Mouse (Mus musculus): ENCODE data around the gene Dcaf5. TPM values are rescaled to one million over a fixed set of nuclear protein-coding genes. Genes with fewer than 3 reads are reported as not detected.

Dcaf5 gene
- polyA plus RNA-seq, 1 experiment from 2014 or later, result 11.9 TPM

DNA sequence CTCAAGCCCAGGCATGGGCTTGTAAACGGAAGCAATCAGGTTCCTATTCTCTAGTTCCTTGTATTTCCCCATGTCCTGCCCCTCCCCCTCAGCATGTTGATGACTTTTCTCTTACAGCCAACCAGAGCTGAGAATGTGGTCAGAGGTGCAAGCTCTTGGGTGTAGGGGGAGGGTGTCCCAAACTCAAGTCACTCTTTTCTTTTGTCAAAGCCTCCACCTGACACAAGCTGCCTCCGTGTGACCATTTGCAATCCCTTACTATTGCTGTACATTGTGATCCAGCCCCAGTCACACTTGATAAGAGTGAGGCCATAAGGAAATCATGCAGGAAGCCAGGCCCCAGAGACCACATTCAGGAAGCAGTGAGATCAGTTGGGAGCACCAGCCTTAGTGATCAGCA lies 104.8 kb downstream of the Dcaf5 start:
- ATAC-seq (ENCODE audit: insufficient read depth, low FRiP score, low read depth), result peak; percentile 15; the same call in 1 of the 2 replicates
- Histone ChIP-seq H3K4me3 (replicated peaks) (no peak overlapping the region), H3K4me1 (peaks cover 10% of the 10 kb centered on the region; the same call in 1 of the 2 replicates), H3K9me3 (no peaks in the 10 kb centered on the region), H3K4me2 (no peak overlapping the region), H3K36me3 (no peaks in the 10 kb centered on the region), H3K27me3 (replicated peaks) (no peaks in the 10 kb centered on the region), H3K27ac (no peak overlapping the region), H3K9ac (no peak overlapping the region)
- 27% methylated on average over 2 of the region's 2 CpGs for WGBS

DNA sequence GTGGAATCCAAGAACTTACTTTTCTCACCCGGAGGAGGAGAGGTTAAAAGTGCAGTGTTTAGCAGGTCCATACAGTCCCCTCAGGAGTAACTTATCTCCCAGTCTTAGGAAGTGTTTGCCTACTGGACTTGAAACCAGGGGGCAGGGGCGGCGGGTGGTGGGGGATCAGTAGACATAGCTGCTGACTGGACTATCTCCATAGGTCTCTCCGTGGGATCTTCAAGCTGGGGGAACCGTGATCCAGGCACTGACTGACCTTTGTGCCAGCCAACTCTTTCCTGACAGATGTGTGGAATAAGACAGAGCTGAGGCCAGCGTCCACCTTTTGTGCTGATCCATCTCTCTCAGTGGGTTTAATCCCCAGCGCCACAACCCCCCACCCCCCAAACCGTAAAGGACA lies 105.6 kb downstream of the Dcaf5 start:
- Histone ChIP-seq H3K4me1 (peaks cover 10% of the 10 kb centered on the region; the same call in 1 of the 2 replicates), H3K4me3 (replicated peaks) (no peak overlapping the region), H3K27ac (no peak overlapping the region), H3K27me3 (replicated peaks) (no peaks in the 10 kb centered on the region), H3K4me2 (no peak overlapping the region), H3K9ac (no peak overlapping the region), H3K9me3 (no peaks in the 10 kb centered on the region), H3K36me3 (no peaks in the 10 kb centered on the region)
- WGBS, result 80% methylated on average over 8 of the region's 8 CpGs
- ATAC-seq (ENCODE audit: insufficient read depth, low FRiP score, low read depth), result no peak

DNA sequence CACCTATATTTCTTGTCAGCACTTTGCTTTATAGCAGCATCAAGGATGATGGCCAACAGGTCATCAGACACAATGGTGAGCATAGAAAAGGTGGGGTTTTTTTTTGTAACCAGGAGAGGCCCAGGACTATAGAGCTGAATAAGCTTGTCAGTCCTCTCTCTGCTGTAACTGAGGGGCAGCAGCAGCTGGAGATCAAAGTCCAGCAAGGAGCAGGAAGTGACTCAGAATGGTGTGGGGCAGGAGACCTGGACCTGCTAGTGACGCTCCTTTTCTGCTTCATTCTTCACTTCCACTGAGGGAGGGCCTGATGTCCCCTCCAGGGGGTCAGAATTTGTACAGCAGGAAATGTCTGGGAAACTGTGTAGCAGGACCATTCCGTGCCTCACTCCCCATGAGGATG lies 106.8 kb downstream of the Dcaf5 start:
- ATAC-seq (ENCODE audit: insufficient read depth, low FRiP score, low read depth), result peak; percentile 71
- Histone ChIP-seq H3K4me3 (replicated peaks) (no peak overlapping the region), H3K27ac (no peak overlapping the region), H3K9me3 (no peaks in the 10 kb centered on the region), H3K27me3 (replicated peaks) (no peaks in the 10 kb centered on the region), H3K4me2 (no peak overlapping the region), H3K36me3 (no peaks in the 10 kb centered on the region), H3K9ac (no peak overlapping the region), H3K4me1 (peaks cover 19% of the 10 kb centered on the region)
- WGBS, result 32% methylated on average over 2 of the region's 2 CpGs

DNA sequence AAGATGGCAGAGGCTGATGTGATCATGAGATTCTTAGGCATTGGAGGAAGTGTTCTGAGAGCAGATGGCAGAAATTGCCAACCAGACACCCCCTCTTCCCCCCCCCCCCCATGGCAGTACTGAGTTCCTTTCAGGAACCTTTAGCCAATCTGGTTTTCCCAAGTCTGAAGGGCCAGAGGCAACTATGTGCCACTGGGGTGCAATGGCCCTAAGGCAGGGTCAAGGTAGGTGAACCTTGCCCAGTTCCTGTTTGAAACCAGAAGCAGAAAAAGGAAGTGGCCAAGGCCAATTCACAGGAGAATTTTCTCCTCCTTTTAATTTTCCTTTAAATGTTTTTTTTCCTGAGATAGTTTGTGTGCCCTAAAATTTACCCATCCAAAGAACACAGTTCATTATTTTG lies 110.4 kb downstream of the Dcaf5 start:
- H3K4me2 ChIP-seq, result no peak overlapping the region
- no peaks in the 10 kb centered on the region for H3K9me3 ChIP-seq
- no peak for ATAC-seq (ENCODE audit: insufficient read depth, low FRiP score, low read depth)
- H3K9ac ChIP-seq, result no peak overlapping the region
- H3K36me3 ChIP-seq, result no peaks in the 10 kb centered on the region
- H3K27ac ChIP-seq, result no peak overlapping the region
- H3K4me3 ChIP-seq (replicated peaks), result no peak overlapping the region
- no peaks in the 10 kb centered on the region for H3K27me3 ChIP-seq (replicated peaks)
- peaks cover 18% of the 10 kb centered on the region for H3K4me1 ChIP-seq

DNA sequence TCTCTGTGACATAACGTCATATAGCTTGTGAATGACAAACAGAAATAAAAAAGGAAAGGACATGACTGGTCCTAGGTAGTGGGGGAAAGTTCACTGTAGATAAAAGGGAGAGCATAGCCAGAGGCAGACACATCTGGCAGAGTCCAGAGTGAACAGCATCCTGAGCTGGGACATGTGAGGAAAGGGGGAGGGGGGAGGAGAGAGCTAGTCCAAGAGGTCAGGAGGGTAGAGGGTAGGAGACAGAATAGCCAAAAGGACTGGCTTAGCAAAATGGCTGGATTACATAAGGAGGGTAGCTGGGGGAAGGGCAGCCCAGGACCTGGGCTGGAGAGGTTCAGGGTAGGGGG lies 111.6 kb downstream of the Dcaf5 start:
- Histone ChIP-seq H3K9ac (no peak overlapping the region), H3K4me1 (peaks cover 14% of the 10 kb centered on the region), H3K27ac (no peak overlapping the region), H3K36me3 (no peaks in the 10 kb centered on the region), H3K27me3 (replicated peaks) (no peaks in the 10 kb centered on the region), H3K9me3 (no peaks in the 10 kb centered on the region), H3K4me3 (replicated peaks) (no peak overlapping the region), H3K4me2 (no peak overlapping the region)
- WGBS, result 65% methylated on average over 1 of the region's 1 CpGs
- ATAC-seq (ENCODE audit: insufficient read depth, low FRiP score, low read depth), result no peak; the same call in 1 of the 2 replicates

DNA sequence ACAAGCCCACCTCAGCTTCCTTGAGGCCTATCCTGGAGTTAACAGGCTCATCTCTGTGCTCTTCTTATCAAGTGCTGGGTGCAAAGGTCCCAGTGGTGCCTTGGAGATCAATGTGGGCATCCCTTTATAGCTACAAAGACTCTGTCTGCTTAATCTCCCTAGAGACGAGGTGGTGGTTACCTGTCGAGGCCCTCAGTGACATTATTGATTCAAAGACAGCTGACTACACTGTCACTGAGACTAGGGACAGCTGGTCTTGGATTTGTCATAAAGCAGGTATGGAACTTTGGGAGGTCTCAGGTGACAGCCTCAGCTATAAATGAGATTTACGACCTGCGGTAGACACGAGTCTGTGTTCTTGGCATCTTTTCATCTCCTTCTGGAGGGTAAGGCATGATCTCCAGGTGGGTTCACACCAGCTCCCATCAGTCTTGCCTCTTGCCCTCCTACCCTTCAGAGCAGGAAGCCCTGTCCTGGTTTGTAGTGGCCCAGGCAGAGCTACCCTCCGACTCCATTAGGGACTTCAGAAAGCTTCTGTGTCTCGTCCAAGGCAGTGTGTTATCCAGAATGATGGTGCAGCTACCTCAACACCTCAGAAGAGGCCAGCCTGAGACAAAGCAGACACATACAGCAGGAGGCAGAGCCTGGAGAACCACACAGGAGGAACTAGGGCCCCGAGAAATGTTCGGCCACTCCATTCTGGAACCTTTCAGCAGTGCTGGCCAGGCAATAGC lies 112.2 kb downstream of the Dcaf5 start:
- H3K36me3 ChIP-seq, result no peaks in the 10 kb centered on the region
- ATAC-seq (ENCODE audit: insufficient read depth, low FRiP score, low read depth), result 0 out of 2 replicates have a peak, but pooled peaks have one; percentile 15
- no peaks in the 10 kb centered on the region for H3K9me3 ChIP-seq
- H3K4me2 ChIP-seq, result no peak overlapping the region
- WGBS, result 60% methylated on average over 9 of the region's 9 CpGs
- no peak overlapping the region for H3K27ac ChIP-seq
- no peak overlapping the region for H3K9ac ChIP-seq
- H3K4me3 ChIP-seq (replicated peaks), result no peak overlapping the region
- peaks cover 13% of the 10 kb centered on the region for H3K4me1 ChIP-seq
- H3K27me3 ChIP-seq (replicated peaks), result no peaks in the 10 kb centered on the region

DNA sequence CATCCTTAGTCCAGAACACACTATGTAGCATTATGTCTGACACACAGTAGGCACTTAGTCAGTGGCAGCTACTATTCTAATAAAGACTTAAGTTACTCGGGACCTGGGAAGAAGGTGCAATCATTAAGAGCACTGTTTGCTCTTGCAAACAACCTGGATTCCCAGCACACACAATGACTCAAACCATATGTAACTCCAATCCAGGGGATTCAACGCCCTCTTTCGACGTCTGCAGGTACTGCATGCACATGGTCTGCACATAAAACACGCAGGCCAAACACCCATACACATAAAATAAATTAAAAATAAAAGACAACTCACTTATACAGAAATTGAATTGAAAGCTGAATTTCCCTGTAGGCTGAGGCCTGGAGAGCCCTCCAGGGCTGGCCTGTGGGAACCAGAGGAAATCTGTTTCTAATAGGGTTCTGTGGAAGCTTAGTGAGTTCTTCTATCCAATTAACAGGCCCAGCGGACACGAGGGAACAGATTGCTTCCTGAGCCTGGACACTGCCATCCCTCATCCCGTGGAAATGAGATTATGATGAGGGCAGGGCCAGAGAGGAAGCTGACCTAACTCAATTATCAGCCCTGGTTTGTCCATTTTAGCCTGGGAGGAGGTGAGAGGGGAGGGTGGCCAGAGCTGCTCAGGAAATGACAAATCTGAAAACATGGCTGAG lies 112.9 kb downstream of the Dcaf5 start:
- Histone ChIP-seq H3K27ac (no peak overlapping the region), H3K27me3 (replicated peaks) (no peaks in the 10 kb centered on the region), H3K9ac (no peak overlapping the region), H3K4me2 (no peak overlapping the region), H3K4me1 (peaks cover 13% of the 10 kb centered on the region), H3K9me3 (no peaks in the 10 kb centered on the region), H3K4me3 (replicated peaks) (no peak overlapping the region), H3K36me3 (no peaks in the 10 kb centered on the region)
- no peak for ATAC-seq (ENCODE audit: insufficient read depth, low FRiP score, low read depth)
- 64% methylated on average over 8 of the region's 8 CpGs for WGBS

DNA sequence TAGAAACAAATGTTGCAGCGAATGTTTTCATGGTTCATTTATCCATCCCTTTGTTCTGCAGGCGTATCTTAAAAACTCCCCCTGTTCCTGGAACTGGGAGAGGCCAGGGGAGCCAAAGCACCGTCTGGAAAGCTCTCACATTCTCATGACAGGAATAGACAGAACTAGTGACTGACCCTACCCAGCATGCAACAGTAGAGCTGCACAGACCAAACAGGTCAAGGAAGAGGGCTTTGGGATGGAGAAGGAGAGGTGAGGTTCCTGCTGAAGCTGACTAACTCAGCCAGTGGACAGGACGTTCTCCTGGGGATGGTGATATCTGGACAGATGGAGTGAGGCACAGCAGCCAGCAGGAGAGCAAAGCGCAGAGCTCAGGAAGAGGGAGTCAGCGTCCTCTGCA lies 113.9 kb downstream of the Dcaf5 start:
- 64% methylated on average over 6 of the region's 6 CpGs for WGBS
- no peak for ATAC-seq (ENCODE audit: insufficient read depth, low FRiP score, low read depth)
- H3K27me3 ChIP-seq (replicated peaks), result no peaks in the 10 kb centered on the region
- H3K4me1 ChIP-seq, result peaks cover 13% of the 10 kb centered on the region
- no peak overlapping the region for H3K9ac ChIP-seq
- H3K4me2 ChIP-seq, result no peak overlapping the region
- no peak overlapping the region for H3K4me3 ChIP-seq (replicated peaks)
- H3K27ac ChIP-seq, result no peak overlapping the region
- no peaks in the 10 kb centered on the region for H3K9me3 ChIP-seq
- H3K36me3 ChIP-seq, result no peaks in the 10 kb centered on the region

DNA sequence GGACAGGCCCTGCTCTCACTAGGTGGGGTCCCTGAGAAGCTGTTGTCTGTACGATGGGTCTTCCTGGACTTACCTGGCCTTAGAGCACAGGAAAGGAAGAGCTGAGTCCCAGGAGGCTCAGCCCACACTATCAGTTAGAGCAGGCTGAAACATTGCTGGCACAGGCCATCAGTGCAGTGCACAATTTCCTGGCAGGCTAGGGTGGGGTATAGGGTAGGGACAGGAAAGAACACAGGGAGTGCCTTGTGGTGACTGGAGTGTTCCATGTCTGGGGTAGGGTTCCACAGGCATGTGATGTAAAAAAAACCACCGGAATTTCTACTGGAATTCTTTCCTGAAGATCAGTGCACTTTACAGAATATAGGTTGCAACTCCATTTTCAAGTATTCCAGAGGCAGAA lies 117.3 kb downstream of the Dcaf5 start:
- Histone ChIP-seq H3K9ac (no peak overlapping the region), H3K36me3 (no peaks in the 10 kb centered on the region), H3K4me2 (no peak overlapping the region), H3K27ac (no peak overlapping the region), H3K4me3 (replicated peaks) (no peak overlapping the region), H3K9me3 (no peaks in the 10 kb centered on the region), H3K4me1 (no peaks in the 10 kb centered on the region), H3K27me3 (replicated peaks) (no peaks in the 10 kb centered on the region)
- no peak; the same call in 1 of the 2 replicates for ATAC-seq (ENCODE audit: insufficient read depth, low FRiP score, low read depth)
- WGBS, result 68% methylated on average over 2 of the region's 2 CpGs

DNA sequence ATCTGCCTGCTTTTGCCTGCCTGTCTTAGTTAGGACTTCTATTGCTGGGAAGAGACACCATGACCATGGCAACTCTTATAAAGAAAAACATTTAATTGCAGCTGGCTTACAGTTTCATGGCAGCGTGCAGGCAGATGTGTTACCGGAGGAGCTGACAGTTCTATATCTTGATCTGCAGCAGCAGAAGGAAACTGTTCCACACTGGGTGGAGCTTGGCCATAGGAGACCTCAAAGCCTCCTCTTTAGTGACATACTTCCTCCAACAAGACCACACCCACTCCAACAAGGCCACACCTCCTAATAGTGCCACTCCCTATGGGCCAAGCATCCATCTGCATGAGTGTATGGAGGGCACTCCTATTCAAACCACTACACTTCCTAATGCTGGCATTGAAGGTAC lies 121.1 kb downstream of the Dcaf5 start:
- Histone ChIP-seq H3K9me3 (no peaks in the 10 kb centered on the region), H3K4me3 (replicated peaks) (no peak overlapping the region), H3K36me3 (no peaks in the 10 kb centered on the region), H3K9ac (no peak overlapping the region), H3K4me1 (no peaks in the 10 kb centered on the region), H3K27me3 (replicated peaks) (no peaks in the 10 kb centered on the region), H3K27ac (no peak overlapping the region), H3K4me2 (no peak overlapping the region)
- WGBS, result 83% methylated on average over 2 of the region's 2 CpGs
- ATAC-seq (ENCODE audit: insufficient read depth, low FRiP score, low read depth), result no peak

DNA sequence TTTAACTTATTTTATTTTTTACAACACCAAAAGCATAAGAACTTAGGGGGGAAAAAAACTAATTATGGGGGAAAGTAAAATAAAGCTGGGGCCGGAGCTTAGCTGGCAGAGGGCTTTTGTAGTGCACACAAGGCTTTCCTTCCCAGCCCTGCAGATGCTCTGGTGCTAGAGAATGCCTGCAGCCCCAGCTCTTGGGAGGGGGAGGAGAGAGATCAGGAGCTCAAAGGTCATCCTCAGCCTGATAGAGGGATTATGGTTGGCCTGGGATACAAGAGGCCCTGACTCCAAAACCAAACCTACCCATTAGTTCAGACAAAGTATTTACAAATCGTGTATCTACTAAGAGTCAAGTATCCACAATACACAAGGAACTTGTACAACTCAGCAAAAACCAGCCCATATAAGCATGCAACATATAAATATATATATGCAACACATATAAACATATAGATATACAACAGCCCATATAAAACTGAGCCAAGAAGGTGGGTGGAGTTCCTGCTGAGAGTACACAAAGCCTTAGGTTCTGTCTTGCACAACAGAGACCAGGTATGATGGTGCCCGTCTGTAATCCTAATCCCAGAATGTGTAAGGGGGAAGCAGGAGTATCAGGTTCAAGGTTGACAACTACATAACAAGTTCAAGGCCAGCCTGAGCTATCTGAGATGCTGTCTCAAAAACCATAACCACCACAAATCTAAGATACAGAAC lies 124.3 kb downstream of the Dcaf5 start:
- WGBS, result 66% methylated on average over 3 of the region's 3 CpGs
- no peak overlapping the region for H3K4me2 ChIP-seq
- H3K27ac ChIP-seq, result no peak overlapping the region
- no peaks in the 10 kb centered on the region for H3K27me3 ChIP-seq (replicated peaks)
- H3K4me3 ChIP-seq (replicated peaks), result no peak overlapping the region
- H3K9ac ChIP-seq, result no peak overlapping the region
- no peaks in the 10 kb centered on the region for H3K4me1 ChIP-seq
- ATAC-seq (ENCODE audit: insufficient read depth, low FRiP score, low read depth), result no peak
- no peaks in the 10 kb centered on the region for H3K36me3 ChIP-seq
- H3K9me3 ChIP-seq, result no peaks in the 10 kb centered on the region

DNA sequence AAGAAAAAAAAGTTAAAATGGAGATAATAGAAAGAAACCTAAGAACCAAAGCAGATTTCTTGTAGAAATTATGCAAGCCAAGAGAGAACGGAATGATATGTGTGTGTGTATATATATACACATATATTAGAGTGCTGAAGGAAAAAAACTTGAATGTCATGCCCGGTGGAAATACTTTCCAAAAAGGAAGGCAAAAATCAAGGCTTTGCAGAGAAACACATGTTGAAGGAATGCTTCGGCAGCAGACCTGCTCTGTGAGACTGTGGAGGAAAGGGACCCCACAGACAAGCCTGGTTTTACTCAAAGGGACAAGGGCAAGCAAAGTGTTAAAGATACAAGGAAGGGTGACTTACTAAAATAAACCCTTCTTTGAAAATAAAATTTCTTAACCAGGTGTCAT lies 128.8 kb downstream of the Dcaf5 start:
- Histone ChIP-seq H3K4me2 (no peak overlapping the region), H3K4me3 (replicated peaks) (no peak overlapping the region), H3K27ac (no peak overlapping the region), H3K4me1 (no peaks in the 10 kb centered on the region), H3K9me3 (no peaks in the 10 kb centered on the region), H3K27me3 (replicated peaks) (no peaks in the 10 kb centered on the region), H3K9ac (no peak overlapping the region), H3K36me3 (no peaks in the 10 kb centered on the region)
- WGBS, result 35% methylated on average over 3 of the region's 3 CpGs
- ATAC-seq (ENCODE audit: insufficient read depth, low FRiP score, low read depth), result no peak

All from stomach, embryonic 15.5 days (tissue).